Mouse (Mus musculus) heart, postnatal 36 days (tissue): ENCODE data around the gene Rnf146. TPM values are rescaled to one million over a fixed set of nuclear protein-coding genes. Genes with fewer than 3 reads are reported as not detected.

Experiments
- total RNA-seq, 2 experiments: library from RNA; stranded (reverse); gene quantifications; 2 replicates each; pipeline ENCODE4 v1.2.3; 2021

The Rnf146 gene
- total RNA-seq, 2 experiments from 2014 or later = 58.6 to 59.4 TPM

Other genes starting within 250 kb of the Rnf146 start
- gene Soga3, start 218.6 kb downstream of the Rnf146 start, total RNA-seq = not detected
- gene Gm49353, start 163.5 kb downstream of the Rnf146 start, total RNA-seq = not detected
- gene 9330159F19Rik, start 150.8 kb downstream of the Rnf146 start, total RNA-seq = under 1 TPM in 1 of 2 experiments, not detected in 1; 0.16 TPM
- 10 to 100 TPM; 36.1 to 39.7 TPM for gene Echdc1, start 49.3 kb downstream of the Rnf146 start, total RNA-seq
- under 1 TPM; 0.11 TPM for gene Rspo3, start 173.4 kb upstream of the Rnf146 start, total RNA-seq